Mouse (Mus musculus) forebrain, embryonic 16.5 days (tissue): Measurements from ENCODE around the gene Osbpl5. TPM values are rescaled to one million over a fixed set of nuclear protein-coding genes. Genes with fewer than 3 reads are reported as not detected.
A peak's percentile ranks its signal among the peaks of the same experiment; 100 is the strongest.

Experiments
- ATAC-seq: fragments of 200-750 bp; cut with Nextera tagmentation; 2 replicates; pipeline ENCODE4 v1.8.0; 2017; ENCODE audit warnings: mild to moderate bottlenecking, moderate library complexity
- H3K27ac ChIP-seq: fragments of 300-500 bp; sonication (generic); 2 replicates; pipeline ENCODE4 v1.5.1; 2014; ENCODE audit warnings: low read length, control low read depth
- H3K27me3 ChIP-seq: fragments of 300-500 bp; sonication (generic); replicated peaks from 2 replicates; pipeline ENCODE4 v1.6.1; 2014; ENCODE audit warnings: low read length; ENCODE audit not compliant: control insufficient read depth, insufficient read depth
- H3K36me3 ChIP-seq: fragments of 300-500 bp; sonication (generic); 2 replicates; pipeline ENCODE4 v1.6.1; 2014; ENCODE audit not compliant: control insufficient read depth, insufficient read depth
- H3K4me1 ChIP-seq: fragments of 300-500 bp; sonication (generic); replicated peaks from 2 replicates; pipeline ENCODE4 v1.6.1; 2014; ENCODE audit warnings: low read length; ENCODE audit not compliant: control insufficient read depth, insufficient read depth
- H3K4me2 ChIP-seq: fragments of 300-500 bp; sonication (generic); 2 replicates; pipeline ENCODE4 v1.6.1; 2014; ENCODE audit warnings: mild to moderate bottlenecking, low read length, control low read depth
- H3K4me3 ChIP-seq: fragments of 300-500 bp; sonication (generic); replicated peaks from 2 replicates; pipeline ENCODE4 v1.5.1; 2014; ENCODE audit warnings: mild to moderate bottlenecking, low read length, control low read depth
- H3K9ac ChIP-seq: fragments of 300-500 bp; sonication (generic); replicated peaks from 2 replicates; pipeline ENCODE4 v1.6.1; 2014; ENCODE audit warnings: low read depth, low read length, control low read depth
- H3K9me3 ChIP-seq: fragments of 300-500 bp; sonication (generic); 2 replicates; pipeline ENCODE4 v1.6.1; 2016; ENCODE audit warnings: low read length; ENCODE audit not compliant: control insufficient read depth
- WGBS: fragments of 180-500 bp; shearing (Covaris S2); extraction: QIAGEN DNeasy Blood & Tissue Kit; methylation state at CpG from one replicate; pipeline ENCODE4 v1.1.7; 2014; 5-methylcytosine and 5-hydroxymethylcytosine counted together
- polyA plus RNA-seq: library from polyadenylated mRNA; unstranded; fragments of >200 nt; fragmentation: Nextera tagmentation; extraction: Ambion mirVana; gene quantifications from 2 replicates; pipeline ENCODE4 v1.2.1, GENCODE M21; 2015

The Osbpl5 gene
- polyA plus RNA-seq, 1 experiment from 2014 or later: 35.8 TPM

GRCm38 (mm10) chr7:143783378-143783995 lies 26.7 kb upstream of the Osbpl5 start:
- WGBS: 14% methylated on average over 5 of the region's 6 CpGs
- H3K36me3 ChIP-seq: no peaks in the 10 kb centered on the region

DNA sequence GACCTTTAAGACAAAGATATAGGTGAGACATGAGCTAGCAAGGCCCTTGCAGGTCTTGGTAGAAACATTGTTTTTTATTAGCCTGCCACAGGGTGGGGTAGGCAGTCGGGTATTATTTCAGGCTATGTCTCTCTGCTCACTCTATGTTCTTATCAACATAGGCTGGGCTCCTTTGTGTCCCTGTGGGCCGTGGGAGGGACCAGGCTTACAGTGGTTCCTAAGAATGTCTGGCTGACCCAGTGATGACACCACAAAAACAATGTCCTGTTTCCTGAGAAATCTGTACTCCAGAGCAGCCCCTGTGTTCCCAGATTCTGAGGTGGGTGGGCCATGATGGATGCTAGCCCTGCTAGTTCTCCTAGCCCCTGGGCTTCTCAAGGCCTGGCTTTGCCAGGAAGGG lies 20.6 kb upstream of the Osbpl5 start:
- 72% methylated on average over 2 of the region's 2 CpGs for WGBS
- no peak overlapping the region for H3K9ac ChIP-seq
- no peak overlapping the region for H3K27ac ChIP-seq
- no peaks in the 10 kb centered on the region for H3K4me1 ChIP-seq
- H3K27me3 ChIP-seq: no peaks in the 10 kb centered on the region
- H3K4me3 ChIP-seq: no peak overlapping the region
- H3K9me3 ChIP-seq: no peaks in the 10 kb centered on the region
- no peaks in the 10 kb centered on the region for H3K36me3 ChIP-seq
- ATAC-seq: no peak
- H3K4me2 ChIP-seq: no peak overlapping the region

More at GRCm38 (mm10) chr7:143783378-143783995, 26.7 kb upstream of the Osbpl5 start:
- Histone ChIP-seq H3K27me3 (no peaks in the 10 kb centered on the region), H3K27ac (no peak overlapping the region), H3K9ac (peak overlapping the region; percentile 64), H3K4me1 (peaks cover 18% of the 10 kb centered on the region), H3K9me3 (no peaks in the 10 kb centered on the region), H3K4me3 (peak overlapping the region; percentile 51), H3K4me2 (peak overlapping the region; percentile 65)
- peak; percentile 64 for ATAC-seq

- Histone ChIP-seq H3K36me3 (no peaks in the 10 kb centered on the region), H3K9ac (no peak overlapping the region), H3K27me3 (no peaks in the 10 kb centered on the region), H3K4me1 (no peaks in the 10 kb centered on the region), H3K27ac (no peak overlapping the region), H3K4me2 (no peak overlapping the region), H3K4me3 (no peak overlapping the region), H3K9me3 (no peaks in the 10 kb centered on the region)
- ATAC-seq: no peak
- 29% methylated on average over 3 of the region's 3 CpGs for WGBS
These were observed 19.4 kb upstream of the Osbpl5 start for GRCm38 (mm10) chr7:143776137-143776536.

DNA sequence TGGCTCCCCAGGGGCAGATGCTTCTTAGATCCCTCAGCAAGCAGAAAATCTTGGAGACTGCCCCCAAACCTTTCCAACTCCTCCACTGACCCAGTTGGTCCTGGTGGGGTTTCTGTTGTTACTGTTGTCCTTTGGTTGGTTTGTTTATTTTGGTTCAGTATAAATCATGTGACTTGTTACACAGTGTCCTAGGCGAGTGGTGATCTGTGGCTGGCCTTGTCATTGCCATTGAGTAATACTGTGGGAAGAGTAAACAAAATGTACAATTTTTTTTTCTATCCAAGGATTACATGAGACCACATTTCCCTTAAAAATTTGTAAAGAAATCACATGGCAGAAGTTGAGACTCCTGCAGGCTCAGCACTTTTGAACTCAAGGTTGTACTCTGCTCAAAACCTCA lies 12.7 kb upstream of the Osbpl5 start:
- no peaks in the 10 kb centered on the region for H3K36me3 ChIP-seq
- 66% methylated on average over 1 of the region's 1 CpGs for WGBS

GRCm38 (mm10) chr7:143768267-143768666 lies 11.5 kb upstream of the Osbpl5 start:
- no peaks in the 10 kb centered on the region for H3K36me3 ChIP-seq
- H3K4me2 ChIP-seq: no peak overlapping the region
- H3K9me3 ChIP-seq: no peaks in the 10 kb centered on the region
- no peak overlapping the region for H3K27ac ChIP-seq
- no peak overlapping the region for H3K9ac ChIP-seq
- H3K4me1 ChIP-seq: no peaks in the 10 kb centered on the region
- peaks cover 5% of the 10 kb centered on the region; the same call in 1 of the 2 replicates for H3K27me3 ChIP-seq
- WGBS: 81% methylated on average over 6 of the region's 6 CpGs
- no peak overlapping the region for H3K4me3 ChIP-seq
- no peak for ATAC-seq

More for the DNA sequence above, 12.7 kb upstream of the Osbpl5 start:
- Histone ChIP-seq H3K4me1 (no peaks in the 10 kb centered on the region), H3K9ac (no peak overlapping the region), H3K27ac (no peak overlapping the region), H3K27me3 (peaks cover 5% of the 10 kb centered on the region; the same call in 1 of the 2 replicates), H3K4me3 (no peak overlapping the region), H3K9me3 (no peaks in the 10 kb centered on the region), H3K4me2 (no peak overlapping the region)
- no peak for ATAC-seq

- no peak within 1 kb of the TSS for H3K4me2 ChIP-seq
- no peaks in the 10 kb centered on the region for H3K9me3 ChIP-seq
- H3K36me3 ChIP-seq: no peaks in the 10 kb centered on the region
- H3K27ac ChIP-seq: no peak within 1 kb of the TSS
- 45% methylated on average over 6 of the region's 6 CpGs for WGBS
- H3K27me3 ChIP-seq: peaks cover 5% of the 10 kb centered on the region; the same call in 1 of the 2 replicates
- H3K9ac ChIP-seq: no peak within 1 kb of the TSS
- no peak for ATAC-seq
- no peaks in the 10 kb centered on the region for H3K4me1 ChIP-seq
- H3K4me3 ChIP-seq: no peak within 1 kb of the TSS
These were observed 10.1 kb upstream of the Osbpl5 start, which contains the start of gene Mrgprg for GRCm38 (mm10) chr7:143766893-143767292. TSS of gene Mrgprg (minus strand) at chr7:143766993.

GRCm38 (mm10) chr7:143764876-143765530 lies 8.2 kb upstream of the Osbpl5 start:
- Histone ChIP-seq H3K27me3 (peaks cover 5% of the 10 kb centered on the region; the same call in 1 of the 2 replicates), H3K36me3 (no peaks in the 10 kb centered on the region), H3K9me3 (no peaks in the 10 kb centered on the region), H3K4me1 (no peaks in the 10 kb centered on the region), H3K27ac (no peak overlapping the region), H3K9ac (no peak overlapping the region), H3K4me2 (no peak overlapping the region), H3K4me3 (no peak overlapping the region)
- 70% methylated on average over 19 of the region's 19 CpGs for WGBS
- ATAC-seq: no peak

DNA sequence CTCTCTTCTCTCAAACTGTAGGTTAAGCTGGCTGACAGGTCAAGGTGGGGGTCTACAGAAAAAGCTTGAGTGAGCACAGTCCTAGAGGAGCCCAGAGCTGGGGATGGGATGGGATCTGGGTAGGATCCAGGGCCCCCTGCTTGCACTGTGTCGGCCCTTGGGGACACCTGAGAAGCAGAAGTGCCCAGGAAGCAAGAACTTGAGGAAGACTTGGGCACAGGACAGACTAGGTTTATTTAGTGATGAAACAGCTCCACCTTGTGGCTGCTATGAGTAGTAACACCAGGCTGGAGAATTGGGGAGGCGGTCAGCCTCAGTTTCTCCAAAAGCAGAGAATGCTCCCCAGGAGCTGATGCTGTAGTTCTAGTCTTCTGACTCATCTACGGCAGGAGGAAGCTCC lies 7.0 kb upstream of the Osbpl5 start:
- Histone ChIP-seq H3K36me3 (no peaks in the 10 kb centered on the region), H3K4me2 (no peak overlapping the region), H3K9me3 (no peaks in the 10 kb centered on the region), H3K27ac (no peak overlapping the region), H3K4me3 (no peak overlapping the region), H3K27me3 (peaks cover 5% of the 10 kb centered on the region; the same call in 1 of the 2 replicates), H3K9ac (no peak overlapping the region), H3K4me1 (no peaks in the 10 kb centered on the region)
- 16% methylated on average over 3 of the region's 3 CpGs for WGBS
- ATAC-seq: peak; percentile 71

GRCm38 (mm10) chr7:143758956-143759355 lies 2.2 kb upstream of the Osbpl5 start:
- Histone ChIP-seq H3K9ac (no peak overlapping the region), H3K27me3 (peaks cover 6% of the 10 kb centered on the region; the same call in 1 of the 2 replicates), H3K9me3 (no peaks in the 10 kb centered on the region), H3K4me2 (no peak overlapping the region), H3K27ac (no peak overlapping the region), H3K36me3 (no peaks in the 10 kb centered on the region), H3K4me1 (peaks cover 8% of the 10 kb centered on the region), H3K4me3 (no peak overlapping the region)
- 51% methylated on average over 3 of the region's 3 CpGs for WGBS
- ATAC-seq: no peak
